In genomic region chr3:107491459-107491858, GRCm38 (mm10) we compare ENCODE assay signal across 8 mouse cellular contexts. TPM values are rescaled to one million over a fixed set of nuclear protein-coding genes. Genes with fewer than 3 reads are reported as not detected.
DNase-seq lines count a peak whose midpoint lies in the region; ATAC-seq and TF ChIP-seq lines count a peak whose summit lies in the region.

No protein-coding gene starts in this region.

- TF ChIP-seq POLR2A in thymus, adult 2 months (IDR thresholded peaks at IDR 0.05; ENCODE audit: control insufficient read depth, extremely low read depth, insufficient read depth, low read length, poor library complexity) = no peak

- H3K4me1 ChIP-seq in liver, embryonic 12.5 days = no peaks in the 10 kb centered on the region
- no peaks in the 10 kb centered on the region; the same call in 1 of the 2 replicates for H3K4me1 ChIP-seq in liver, embryonic 11.5 days (replicated peaks; ENCODE audit: control insufficient read depth, insufficient read depth, low read length)
- peaks cover 13% of the 10 kb centered on the region for H3K4me1 ChIP-seq in heart, embryonic 16.5 days (ENCODE audit: control insufficient read depth, insufficient read depth, low read length)
- peaks cover 30% of the 10 kb centered on the region for H3K4me1 ChIP-seq in neural tube, embryonic 15.5 days
- no peaks in the 10 kb centered on the region for H3K4me1 ChIP-seq in thymus, adult 2 months (replicated peaks; ENCODE audit: control insufficient read depth, insufficient read depth, low read length)

- peak; percentile 15; the same call in 1 of the 2 replicates for ATAC-seq in liver, embryonic 12.5 days
- ATAC-seq in liver, embryonic 11.5 days (replicated peaks; ENCODE audit: low FRiP score) = no peak
- peak; percentile 89 for ATAC-seq in heart, embryonic 16.5 days (replicated peaks; ENCODE audit: extremely low read depth, insufficient read depth, low FRiP score)
- ATAC-seq in neural tube, embryonic 15.5 days (ENCODE audit: low FRiP score) = peak; percentile 76
- ATAC-seq in megakaryocyte progenitor cell, adult 5-6 weeks (replicated peaks; ENCODE audit: poor library complexity) = no peak

- H3K27ac ChIP-seq in liver, embryonic 12.5 days = no peak overlapping the region
- no peak overlapping the region for H3K27ac ChIP-seq in liver, embryonic 11.5 days (ENCODE audit: low read depth, low read length)
- peak overlapping the region; percentile 80 for H3K27ac ChIP-seq in heart, embryonic 16.5 days (ENCODE audit: low read length)
- H3K27ac ChIP-seq in neural tube, embryonic 15.5 days (replicated peaks) = peak overlapping the region; percentile 72
- H3K27ac ChIP-seq in thymus, adult 2 months (ENCODE audit: control insufficient read depth, insufficient read depth, low read length) = no peak overlapping the region

- H3K9me3 ChIP-seq in liver, embryonic 12.5 days (replicated peaks) = no peaks in the 10 kb centered on the region
- H3K9me3 ChIP-seq in liver, embryonic 11.5 days (ENCODE audit: control insufficient read depth, low read length) = no peaks in the 10 kb centered on the region
- H3K9me3 ChIP-seq in heart, embryonic 16.5 days (replicated peaks; ENCODE audit: control insufficient read depth, low read length) = no peaks in the 10 kb centered on the region
- H3K9me3 ChIP-seq in neural tube, embryonic 15.5 days (replicated peaks) = no peaks in the 10 kb centered on the region

- TF ChIP-seq CTCF in thymus, adult 2 months (IDR thresholded peaks at IDR 0.05; ENCODE audit: borderline replicate concordance, control insufficient read depth, extremely low read depth, insufficient read depth, low read length, poor library complexity) = no peak

- no peak overlapping the region for H3K4me2 ChIP-seq in liver, embryonic 12.5 days
- no peak overlapping the region for H3K4me2 ChIP-seq in liver, embryonic 11.5 days
- peak overlapping the region; percentile 7; the same call in 1 of the 2 replicates for H3K4me2 ChIP-seq in heart, embryonic 16.5 days (ENCODE audit: low read depth, low read length)
- no peak overlapping the region for H3K4me2 ChIP-seq in neural tube, embryonic 15.5 days

- H3K9ac ChIP-seq in liver, embryonic 12.5 days = no peak overlapping the region
- H3K9ac ChIP-seq in liver, embryonic 11.5 days (ENCODE audit: low read depth, low read length) = no peak overlapping the region
- H3K9ac ChIP-seq in heart, embryonic 16.5 days (ENCODE audit: low read length) = peak overlapping the region; percentile 39; the same call in 1 of the 2 replicates
- no peak overlapping the region for H3K9ac ChIP-seq in neural tube, embryonic 15.5 days (replicated peaks)

- no peak for DNase-seq in liver, embryonic 11.5 days (ENCODE audit: low spot score)
- DNase-seq in cerebellum, postnatal 10 days = peak; percentile 99 to 100
- DNase-seq in layer of hippocampus, adult 8-10 months (ENCODE audit: low spot score in 2 of 2) = peak; percentile 80 to 91
- DNase-seq in thymus, adult 2 months = no peak

- no peak overlapping the region for H3K4me3 ChIP-seq in liver, embryonic 12.5 days
- H3K4me3 ChIP-seq in liver, embryonic 11.5 days (ENCODE audit: low read depth, low read length) = no peak overlapping the region
- H3K4me3 ChIP-seq in heart, embryonic 16.5 days (ENCODE audit: low read length) = no peak overlapping the region
- H3K4me3 ChIP-seq in neural tube, embryonic 15.5 days (replicated peaks) = no peak overlapping the region
- no peak overlapping the region for H3K4me3 ChIP-seq in thymus, adult 2 months (ENCODE audit: control insufficient read depth, insufficient read depth, low read length)

- H3K36me3 ChIP-seq in liver, embryonic 12.5 days = no peaks in the 10 kb centered on the region
- H3K36me3 ChIP-seq in liver, embryonic 11.5 days (ENCODE audit: control insufficient read depth, insufficient read depth, low read length) = no peaks in the 10 kb centered on the region
- no peaks in the 10 kb centered on the region for H3K36me3 ChIP-seq in heart, embryonic 16.5 days (ENCODE audit: control insufficient read depth, insufficient read depth)
- H3K36me3 ChIP-seq in neural tube, embryonic 15.5 days = peaks cover 9% of the 10 kb centered on the region; the same call in 1 of the 2 replicates
- no peaks in the 10 kb centered on the region for H3K36me3 ChIP-seq in thymus, adult 2 months (ENCODE audit: control insufficient read depth, insufficient read depth, low read length)

- WGBS in liver, embryonic 12.5 days (ENCODE audit: insufficient replicate concordance) = 65% methylated on average over 6 of the region's 6 CpGs
- WGBS in liver, embryonic 11.5 days = 54% methylated on average over 6 of the region's 6 CpGs
- 15% methylated on average over 6 of the region's 6 CpGs for WGBS in heart, embryonic 16.5 days
- WGBS in neural tube, embryonic 15.5 days = 20% methylated on average over 6 of the region's 6 CpGs
- 9% methylated on average over 6 of the region's 6 CpGs for WGBS in thymus, adult 2 months

- H3K27me3 ChIP-seq in liver, embryonic 12.5 days (replicated peaks) = no peaks in the 10 kb centered on the region; the same call in 1 of the 2 replicates
- no peaks in the 10 kb centered on the region for H3K27me3 ChIP-seq in liver, embryonic 11.5 days (replicated peaks; ENCODE audit: control insufficient read depth, insufficient read depth, low read length)
- no peaks in the 10 kb centered on the region for H3K27me3 ChIP-seq in heart, embryonic 16.5 days (ENCODE audit: control insufficient read depth, insufficient read depth, low read length)
- peaks cover 13% of the 10 kb centered on the region; the same call in 1 of the 2 replicates for H3K27me3 ChIP-seq in neural tube, embryonic 15.5 days (replicated peaks)
- no peaks in the 10 kb centered on the region for H3K27me3 ChIP-seq in thymus, adult 2 months (ENCODE audit: control insufficient read depth, insufficient read depth, low read length)

RNA-seq across cellular contexts. Expression of gene Slc6a17, which starts 26.4 kb away (rescaled TPM):
- 0.42 and 0.61 TPM in 2 replicates for polyA plus RNA-seq in liver, embryonic 12.5 days (2016; fragmentation: Nextera tagmentation; extraction: Ambion mirVana)
- 0.91 and 2.0 TPM in 2 replicates for polyA plus RNA-seq in liver, embryonic 11.5 days (2014; fragmentation: Nextera tagmentation; extraction: Ambion mirVana)
- polyA plus RNA-seq in heart, embryonic 16.5 days (2015; fragmentation: Nextera tagmentation; extraction: Ambion mirVana) = 4.6 and 5.7 TPM in 2 replicates
- 100 to 1,000 TPM; 272 to 323 (median 290) TPM for total RNA-seq in layer of hippocampus, adult 8-10 months (2022)
- 13.9 and 16.9 TPM in 2 replicates for polyA plus RNA-seq in neural tube, embryonic 15.5 days (2015; fragmentation: Nextera tagmentation; extraction: Ambion mirVana)
- total RNA-seq in megakaryocyte progenitor cell, adult 5-6 weeks (2015) = not detected in 2 replicates
- not detected in 2 replicates for total RNA-seq in megakaryocyte progenitor cell, adult 5-6 weeks (2017)
- polyA plus RNA-seq in thymus, adult 2 months (2012; rRNA removed) = 0.46 and 0.53 TPM in 2 replicates

RNA-seq across cellular contexts. Expression of gene Kcnc4, which starts 32.1 kb away (rescaled TPM):
- not detected in 2 replicates for polyA plus RNA-seq in liver, embryonic 12.5 days (2016; fragmentation: Nextera tagmentation; extraction: Ambion mirVana)
- polyA plus RNA-seq in liver, embryonic 11.5 days (2014; fragmentation: Nextera tagmentation; extraction: Ambion mirVana) = 0.04 and 0.05 TPM in 2 replicates
- 0.08 TPM in 1 of 2 replicates, not detected in the other for polyA plus RNA-seq in heart, embryonic 16.5 days (2015; fragmentation: Nextera tagmentation; extraction: Ambion mirVana)
- total RNA-seq in layer of hippocampus, adult 8-10 months (2022) = 10 to 100 TPM; 51.8 to 70.3 (median 61.7) TPM
- polyA plus RNA-seq in neural tube, embryonic 15.5 days (2015; fragmentation: Nextera tagmentation; extraction: Ambion mirVana) = 9.1 TPM in 2 replicates
- not detected in 2 replicates for total RNA-seq in megakaryocyte progenitor cell, adult 5-6 weeks (2015)
- total RNA-seq in megakaryocyte progenitor cell, adult 5-6 weeks (2017) = not detected in 2 replicates
- polyA plus RNA-seq in thymus, adult 2 months (2012; rRNA removed) = 0.31 and 0.43 TPM in 2 replicates

Comparison
In these comparisons a context has a peak if more than half of its experiments do, and no peak if none do; other contexts are left out.
1. ATAC-seq: peak in liver, embryonic 12.5 days (single experiment), heart, embryonic 16.5 days (single experiment) and neural tube, embryonic 15.5 days (single experiment); none in liver, embryonic 11.5 days (single experiment) and megakaryocyte progenitor cell, adult 5-6 weeks (single experiment).
2. H3K27ac ChIP-seq: peak in heart, embryonic 16.5 days (single experiment) and neural tube, embryonic 15.5 days (single experiment); none in liver, embryonic 12.5 days (single experiment), liver, embryonic 11.5 days (single experiment) and thymus, adult 2 months (single experiment).
3. DNase-seq: peak in cerebellum, postnatal 10 days (2 of 2) and layer of hippocampus, adult 8-10 months (2 of 2); none in liver, embryonic 11.5 days (single experiment) and thymus, adult 2 months (single experiment).